Mouse (Mus musculus) lung, embryonic 14.5 days (tissue): ENCODE measurements at regions not wholly inside any gene's neighbourhood (a gene's known extent, or its start where the extent isn't known, plus 50 kb on each side); places are given as distances from the start of the nearest gene placed in this dataset.

ENCODE experiments used
- ATAC-seq: fragments of 200-750 bp; cut with Nextera tagmentation; 2 replicates; pipeline ENCODE4 v1.8.0; 2017; ENCODE audit warnings: mild to moderate bottlenecking, moderate TSS enrichment, moderate library complexity; ENCODE audit not compliant: insufficient read depth
- DNase-seq: peaks from one replicate; pipeline ENCODE4 v3.0.0-alpha.2; 2015
- H3K27ac ChIP-seq: fragments of 300-500 bp; sonication (generic); 2 replicates; pipeline ENCODE4 v1.5.1; 2014; ENCODE audit warnings: low read depth, mild to moderate bottlenecking, moderate library complexity
- H3K27me3 ChIP-seq: fragments of 300-500 bp; sonication (generic); 2 replicates; pipeline ENCODE4 v1.6.1; 2014; ENCODE audit warnings: low read length, control low read depth; ENCODE audit not compliant: insufficient read depth
- H3K36me3 ChIP-seq: fragments of 300-500 bp; sonication (generic); 2 replicates; pipeline ENCODE4 v1.6.1; 2014; ENCODE audit warnings: control low read depth; ENCODE audit not compliant: insufficient read depth
- H3K4me1 ChIP-seq: fragments of 300-500 bp; sonication (generic); 2 replicates; pipeline ENCODE4 v1.6.1; 2014; ENCODE audit warnings: antibody characterized with exemption, control low read depth; ENCODE audit not compliant: insufficient read depth
- H3K4me2 ChIP-seq: fragments of 300-500 bp; sonication (generic); 2 replicates; pipeline ENCODE4 v1.6.1; 2014; ENCODE audit warnings: mild to moderate bottlenecking
- H3K4me3 ChIP-seq: fragments of 300-500 bp; sonication (generic); 2 replicates; pipeline ENCODE4 v1.5.1; 2014; ENCODE audit warnings: low read depth, low read length
- H3K9ac ChIP-seq: fragments of 300-500 bp; sonication (generic); 2 replicates; pipeline ENCODE4 v1.6.1; 2014
- H3K9me3 ChIP-seq: fragments of 300-500 bp; sonication (generic); 2 replicates; pipeline ENCODE4 v1.6.1; 2016; ENCODE audit warnings: low read depth, low read length, control low read depth
- CTCF ChIP-seq: IDR thresholded peaks from 2 replicates; pipeline ENCODE4 v1.5.1; 2016; ENCODE audit warnings: antibody characterized with exemption, low read depth
- WGBS: fragments of 180-500 bp; shearing (Covaris S2); extraction: QIAGEN DNeasy Blood & Tissue Kit; methylation state at CpG from one replicate; pipeline ENCODE4 v1.1.7; 2014; 5-methylcytosine and 5-hydroxymethylcytosine counted together

DNA sequence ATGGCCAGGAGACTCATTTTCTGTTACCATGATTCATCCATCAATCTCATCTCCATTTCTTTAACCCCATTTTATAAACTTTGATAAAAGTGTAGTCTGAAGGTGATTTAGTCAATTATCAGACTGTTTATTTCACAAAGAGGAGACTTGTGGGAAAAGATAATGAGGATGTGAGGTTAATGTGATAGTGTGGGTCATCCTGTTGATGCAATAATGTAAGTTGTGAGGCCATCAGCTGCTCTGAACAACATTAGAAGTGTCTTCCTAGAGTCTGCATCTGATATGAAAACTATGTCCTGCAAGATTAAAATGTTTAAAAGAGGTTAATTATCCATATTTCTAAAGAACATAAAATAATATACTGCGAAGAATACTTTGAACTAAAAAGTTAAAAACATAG, 842.8 kb downstream of the Pcdh17 start:
- H3K27ac ChIP-seq = no peak overlapping the region
- no peak for ATAC-seq
- WGBS = 67% methylated on average over 1 of the region's 1 CpGs

DNA sequence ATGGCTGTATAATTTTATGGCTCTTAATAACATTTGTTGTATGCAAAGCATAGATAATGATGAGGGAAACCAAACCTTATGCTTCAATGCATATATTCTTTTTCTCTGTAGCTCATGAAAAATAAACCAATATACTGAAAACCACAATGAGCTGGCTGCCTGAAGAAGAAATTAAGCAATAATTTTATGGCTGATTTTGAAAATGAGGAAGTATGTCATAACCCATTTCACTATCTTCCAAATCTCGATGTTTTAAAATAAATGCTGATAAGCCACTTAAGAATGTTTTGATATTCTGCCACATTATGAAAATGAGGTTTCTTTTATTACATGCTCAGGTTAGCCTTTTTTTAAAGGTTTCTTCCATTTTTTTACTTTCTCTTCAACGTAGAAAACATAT, 844.1 kb downstream of the Pcdh17 start:
- Histone ChIP-seq H3K4me1 (no peaks in the 10 kb centered on the region), H3K4me3 (no peak overlapping the region), H3K27ac (no peak overlapping the region), H3K36me3 (no peaks in the 10 kb centered on the region), H3K9ac (no peak overlapping the region), H3K4me2 (no peak overlapping the region), H3K27me3 (no peaks in the 10 kb centered on the region), H3K9me3 (no peaks in the 10 kb centered on the region)
- ATAC-seq (no peak), DNase-seq (no peak)
- WGBS = 64% methylated on average over 2 of the region's 2 CpGs
- no peak for TF ChIP-seq CTCF

More for the DNA sequence above, 842.8 kb downstream of the Pcdh17 start:
- Histone ChIP-seq H3K36me3 (no peaks in the 10 kb centered on the region), H3K4me3 (no peak overlapping the region), H3K9ac (no peak overlapping the region), H3K4me1 (no peaks in the 10 kb centered on the region), H3K9me3 (no peaks in the 10 kb centered on the region), H3K27me3 (no peaks in the 10 kb centered on the region), H3K4me2 (no peak overlapping the region)
- no peak for TF ChIP-seq CTCF
- DNase-seq = no peak

DNA sequence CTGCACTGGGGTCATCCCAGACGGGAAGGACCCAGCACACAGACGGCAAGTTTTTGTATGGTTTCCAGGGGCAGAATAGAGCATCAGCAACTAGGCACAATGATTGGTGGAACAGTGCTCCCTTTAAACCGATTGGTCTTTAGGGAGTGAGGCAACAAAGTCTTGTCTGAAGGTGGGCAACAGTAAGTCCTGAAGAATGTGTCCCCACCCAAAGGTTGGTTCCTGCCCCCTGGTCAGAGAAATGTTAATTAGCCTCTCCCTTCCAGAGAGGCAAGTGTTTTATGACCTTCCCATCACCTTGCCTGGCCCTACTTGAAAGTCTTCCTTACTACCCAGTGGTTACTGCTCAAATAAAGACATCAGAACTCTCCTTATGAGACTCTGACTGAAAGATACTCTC, 855.6 kb downstream of the Pcdh17 start:
- no peaks in the 10 kb centered on the region for H3K27me3 ChIP-seq
- no peak overlapping the region for H3K4me2 ChIP-seq
- DNase-seq = no peak
- TF ChIP-seq CTCF = no peak
- H3K9me3 ChIP-seq = no peaks in the 10 kb centered on the region
- H3K36me3 ChIP-seq = no peaks in the 10 kb centered on the region
- no peak overlapping the region for H3K9ac ChIP-seq
- no peak overlapping the region for H3K4me3 ChIP-seq
- no peak overlapping the region for H3K27ac ChIP-seq
- no peak for ATAC-seq
- 84% methylated on average over 3 of the region's 3 CpGs for WGBS
- H3K4me1 ChIP-seq = no peaks in the 10 kb centered on the region

DNA sequence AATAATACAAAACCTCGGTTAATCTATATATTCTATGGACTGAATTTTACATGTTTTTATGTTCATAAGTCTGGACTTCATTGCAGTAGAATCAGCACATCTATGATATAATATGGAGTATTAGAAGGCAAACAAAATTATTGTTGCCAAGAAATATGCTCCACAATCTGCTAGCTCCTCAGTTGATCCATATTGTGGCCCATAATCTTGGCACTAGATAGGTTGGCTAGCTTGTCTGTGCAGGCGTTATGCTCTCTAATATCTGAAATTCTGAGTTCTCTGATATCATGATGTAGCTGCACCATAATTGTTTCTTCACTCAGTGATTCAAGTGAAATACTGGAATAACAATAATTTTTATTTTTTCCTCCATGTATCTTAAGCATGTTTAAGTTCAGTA, 877.3 kb downstream of the Pcdh17 start:
- Histone ChIP-seq H3K27me3 (no peaks in the 10 kb centered on the region), H3K9me3 (no peaks in the 10 kb centered on the region), H3K4me3 (no peak overlapping the region), H3K27ac (no peak overlapping the region), H3K36me3 (no peaks in the 10 kb centered on the region), H3K4me2 (no peak overlapping the region), H3K4me1 (no peaks in the 10 kb centered on the region), H3K9ac (no peak overlapping the region)
- no peak for TF ChIP-seq CTCF
- ATAC-seq = no peak
- DNase-seq = no peak
- 84% methylated on average over 2 of the region's 2 CpGs for WGBS

DNA sequence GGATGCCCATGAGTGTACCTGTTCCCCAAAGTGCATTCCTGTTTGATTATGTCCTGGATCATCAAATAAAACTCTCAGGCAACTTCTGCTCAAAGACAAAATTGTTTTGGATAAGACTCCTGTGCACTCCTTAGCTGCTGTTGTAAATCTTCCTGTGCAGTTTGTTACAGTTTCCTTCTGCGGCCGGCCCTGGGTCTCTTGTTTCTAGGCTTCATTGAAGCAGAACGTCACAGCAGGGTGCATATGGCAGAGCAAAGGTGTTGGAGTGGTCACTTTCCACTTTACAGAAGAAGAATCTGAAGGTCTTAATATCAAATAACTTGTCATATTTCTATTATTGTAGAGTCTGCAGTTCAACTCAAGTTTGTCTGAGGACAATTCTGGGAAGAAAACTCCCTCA, 889.9 kb downstream of the Pcdh17 start:
- no peaks in the 10 kb centered on the region for H3K27me3 ChIP-seq
- ATAC-seq (no peak), DNase-seq (no peak)
- TF ChIP-seq CTCF = no peak
- no peak overlapping the region for H3K9ac ChIP-seq
- H3K27ac ChIP-seq = no peak overlapping the region
- no peaks in the 10 kb centered on the region for H3K36me3 ChIP-seq
- no peaks in the 10 kb centered on the region for H3K4me1 ChIP-seq
- H3K4me3 ChIP-seq = no peak overlapping the region
- H3K4me2 ChIP-seq = no peak overlapping the region
- WGBS = 74% methylated on average over 3 of the region's 3 CpGs
- H3K9me3 ChIP-seq = no peaks in the 10 kb centered on the region

DNA sequence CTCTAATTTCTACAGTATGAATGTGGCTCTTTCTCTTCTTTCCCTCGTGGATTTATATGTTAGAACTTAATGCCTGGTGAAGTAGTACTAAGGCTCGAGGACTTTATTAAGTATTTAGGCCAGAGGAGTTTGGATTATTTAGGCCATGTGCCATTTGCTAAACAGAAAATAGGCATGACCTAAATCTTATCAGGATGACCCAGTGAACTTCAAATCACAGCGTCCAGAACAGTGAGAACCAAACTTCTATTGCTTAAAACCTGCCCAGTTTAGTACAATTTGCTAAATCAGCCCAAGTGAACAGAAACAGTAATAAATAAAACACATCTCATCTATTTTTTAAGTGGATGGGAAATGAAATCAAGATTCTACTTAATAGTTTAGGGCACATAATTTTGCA, 893.8 kb downstream of the Pcdh17 start:
- no peak for ATAC-seq
- 65% methylated on average over 3 of the region's 3 CpGs for WGBS
- no peak for DNase-seq
- Histone ChIP-seq H3K4me1 (no peaks in the 10 kb centered on the region), H3K9me3 (no peaks in the 10 kb centered on the region), H3K4me3 (no peak overlapping the region), H3K4me2 (no peak overlapping the region), H3K27me3 (no peaks in the 10 kb centered on the region), H3K27ac (no peak overlapping the region), H3K9ac (no peak overlapping the region), H3K36me3 (no peaks in the 10 kb centered on the region)
- TF ChIP-seq CTCF = no peak

DNA sequence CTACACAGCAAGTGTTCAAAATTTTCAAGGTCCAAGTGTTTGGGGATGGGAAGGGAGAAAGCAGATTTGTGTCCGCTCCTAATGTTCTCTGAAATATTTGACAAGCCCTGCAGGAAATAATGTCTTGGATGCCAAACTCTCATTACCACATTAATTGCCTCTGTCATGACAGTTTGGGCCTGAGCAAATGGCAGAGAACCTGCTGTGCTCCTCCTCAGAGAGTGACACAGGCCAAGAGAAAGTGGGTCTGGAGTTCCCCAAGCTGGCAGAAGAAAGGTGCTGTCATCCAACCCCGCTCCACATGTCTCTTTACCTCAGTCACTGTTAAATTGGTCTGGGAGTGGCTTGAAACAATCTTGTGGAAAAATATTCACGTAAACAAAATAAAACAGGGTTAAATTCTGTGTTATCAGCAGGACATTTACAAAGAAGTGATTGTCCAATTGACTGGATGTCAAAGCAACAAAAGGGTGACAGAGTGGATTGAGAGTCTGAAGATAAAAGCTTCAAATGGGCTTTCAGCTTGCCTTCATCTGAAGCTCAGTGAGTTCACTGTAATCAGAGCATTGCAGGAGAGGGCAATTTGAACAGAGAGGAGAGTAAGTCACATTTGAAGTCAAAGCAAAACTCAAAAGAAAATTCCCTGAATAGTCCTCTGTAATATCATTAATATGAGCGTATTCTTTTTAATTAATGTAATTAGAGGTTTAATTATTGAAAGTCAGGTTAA, 911.4 kb downstream of the Pcdh17 start:
- ATAC-seq (no peak), DNase-seq (no peak)
- H3K27me3 ChIP-seq = no peaks in the 10 kb centered on the region
- WGBS = 45% methylated on average over 4 of the region's 4 CpGs
- no peaks in the 10 kb centered on the region for H3K9me3 ChIP-seq
- no peaks in the 10 kb centered on the region for H3K36me3 ChIP-seq
- no peak overlapping the region for H3K27ac ChIP-seq
- H3K4me1 ChIP-seq = no peaks in the 10 kb centered on the region
- H3K9ac ChIP-seq = no peak overlapping the region
- no peak for TF ChIP-seq CTCF
- H3K4me2 ChIP-seq = no peak overlapping the region
- no peak overlapping the region for H3K4me3 ChIP-seq

DNA sequence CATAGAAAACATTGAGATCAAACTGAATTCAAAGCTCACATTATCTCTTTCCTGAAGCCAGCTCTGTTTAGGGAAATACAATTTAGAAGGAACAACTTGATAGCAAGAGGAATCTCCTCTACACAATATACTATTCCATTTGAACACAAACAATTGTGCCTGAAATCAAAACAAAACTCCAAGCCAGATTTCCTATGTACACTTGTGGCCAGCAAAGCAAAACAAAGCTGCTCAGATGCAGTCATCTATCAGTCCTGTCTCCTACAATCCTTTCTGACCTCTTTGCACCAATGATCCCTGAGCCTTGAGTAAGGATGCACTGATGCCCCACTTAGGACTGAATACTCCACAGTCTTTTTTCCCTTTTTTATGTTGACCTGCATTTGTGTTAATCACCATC, 920.2 kb downstream of the Pcdh17 start:
- no peaks in the 10 kb centered on the region for H3K27me3 ChIP-seq
- H3K9ac ChIP-seq = no peak overlapping the region
- H3K4me2 ChIP-seq = no peak overlapping the region
- H3K36me3 ChIP-seq = no peaks in the 10 kb centered on the region
- TF ChIP-seq CTCF = no peak
- peak; percentile 17 for DNase-seq
- no peaks in the 10 kb centered on the region for H3K4me1 ChIP-seq
- no peak overlapping the region for H3K4me3 ChIP-seq
- no peak for ATAC-seq
- H3K27ac ChIP-seq = no peak overlapping the region
- no peaks in the 10 kb centered on the region for H3K9me3 ChIP-seq
